Mouse (Mus musculus): ENCODE data around the gene Tmem108. TPM values are rescaled to one million over a fixed set of nuclear protein-coding genes. Genes with fewer than 3 reads are reported as not detected.

Tmem108 gene
- polyA plus RNA-seq, 1 experiment from 2014 or later: 13.3 TPM

DNA sequence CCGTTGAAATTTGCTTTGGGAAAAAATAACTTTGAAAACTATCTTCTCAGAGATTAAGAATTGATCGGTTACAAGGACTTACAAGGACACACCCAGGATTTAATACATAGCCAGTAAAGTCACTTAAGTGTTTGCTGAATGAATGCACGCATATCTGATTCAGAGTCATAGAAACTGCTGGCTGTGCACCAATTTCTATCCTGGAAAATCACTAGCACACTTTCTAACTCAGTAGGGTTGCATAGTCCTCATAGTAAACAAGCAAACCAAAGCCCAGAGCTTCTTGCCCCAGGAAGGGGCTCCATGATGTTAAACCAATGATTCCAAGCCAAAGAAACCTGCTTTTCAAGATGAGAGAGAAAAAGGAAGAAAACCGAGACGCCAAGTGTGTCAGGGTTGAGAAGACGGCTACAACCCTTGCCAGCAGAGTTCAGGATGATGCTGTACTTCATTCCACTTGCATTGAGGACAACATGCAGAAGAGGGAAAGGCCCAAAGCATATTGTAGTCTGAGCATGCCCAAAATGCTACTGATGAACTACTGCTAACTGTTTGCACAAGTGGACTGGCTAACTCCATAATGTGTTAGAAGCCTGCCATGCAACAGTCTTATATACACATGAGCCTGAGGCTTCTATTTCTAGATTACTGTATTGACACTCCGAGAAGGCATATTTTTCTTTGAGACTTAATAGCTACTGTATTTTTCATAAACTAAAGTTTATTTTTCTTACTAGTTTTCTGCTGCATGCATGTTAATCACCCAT, 167.0 kb downstream of the Tmem108 start:
- ATAC-seq (ENCODE audit: borderline replicate concordance, extremely low read depth, low FRiP score, low TSS enrichment): no peak

DNA sequence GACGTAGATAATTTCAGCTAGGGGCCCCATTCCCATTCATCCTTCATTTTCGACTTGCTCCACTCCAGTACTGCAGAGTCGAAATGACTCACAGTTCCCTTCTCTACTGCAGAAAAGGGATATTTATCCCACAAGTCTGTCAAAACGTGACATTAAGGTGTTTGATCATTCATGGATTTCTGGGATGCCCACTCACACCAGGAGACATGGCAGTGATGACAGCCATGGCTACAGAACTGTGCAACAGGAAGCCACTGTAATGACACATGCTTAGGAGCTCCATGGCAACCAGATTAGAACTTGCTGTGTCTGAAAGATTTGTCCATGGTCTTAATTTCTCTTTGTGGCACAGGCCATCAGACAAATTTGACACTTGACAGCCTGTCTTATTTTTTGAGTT, 168.6 kb downstream of the Tmem108 start:
- Histone ChIP-seq H3K27me3 (no peaks in the 10 kb centered on the region), H3K36me3 (no peaks in the 10 kb centered on the region), H3K4me1 (no peaks in the 10 kb centered on the region), H3K9ac (no peak overlapping the region), H3K4me3 (no peak overlapping the region), H3K9me3 (no peaks in the 10 kb centered on the region), H3K27ac (no peak overlapping the region), H3K4me2 (no peak overlapping the region)
- WGBS: 55% methylated on average over 4 of the region's 4 CpGs
- ATAC-seq (ENCODE audit: borderline replicate concordance, extremely low read depth, low FRiP score, low TSS enrichment): no peak

More for the DNA sequence above, 167.0 kb downstream of the Tmem108 start:
- H3K36me3 ChIP-seq: no peaks in the 10 kb centered on the region
- no peak overlapping the region for H3K4me2 ChIP-seq
- H3K9ac ChIP-seq: no peak overlapping the region
- 78% methylated on average over 7 of the region's 7 CpGs for WGBS
- H3K4me3 ChIP-seq: no peak overlapping the region
- no peaks in the 10 kb centered on the region for H3K27me3 ChIP-seq
- H3K4me1 ChIP-seq: no peaks in the 10 kb centered on the region
- H3K9me3 ChIP-seq: no peaks in the 10 kb centered on the region
- no peak overlapping the region for H3K27ac ChIP-seq

DNA sequence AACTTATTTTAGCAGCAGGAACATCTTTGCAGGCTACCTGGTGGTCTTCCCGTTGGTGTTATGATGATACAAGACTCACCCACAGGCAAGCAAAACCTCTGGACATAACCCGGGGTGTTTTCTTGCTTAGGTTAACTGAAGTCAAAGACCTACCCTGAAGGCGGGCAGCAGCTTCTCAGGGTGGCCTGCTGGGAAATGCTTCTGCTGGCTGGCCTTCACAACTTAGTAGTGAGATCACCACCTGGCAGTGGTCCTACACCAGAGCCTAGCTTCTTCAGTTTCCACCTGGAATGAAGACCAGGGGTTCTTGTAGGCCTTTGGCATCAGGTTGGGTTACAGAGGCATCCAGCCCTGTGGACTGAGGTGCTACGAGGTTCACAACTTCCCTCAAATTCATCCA, 169.7 kb downstream of the Tmem108 start:
- Histone ChIP-seq H3K27me3 (no peaks in the 10 kb centered on the region), H3K4me2 (no peak overlapping the region), H3K27ac (no peak overlapping the region), H3K9ac (no peak overlapping the region), H3K4me1 (no peaks in the 10 kb centered on the region), H3K4me3 (no peak overlapping the region), H3K9me3 (no peaks in the 10 kb centered on the region), H3K36me3 (no peaks in the 10 kb centered on the region)
- no peak for ATAC-seq (ENCODE audit: borderline replicate concordance, extremely low read depth, low FRiP score, low TSS enrichment)
- WGBS: 82% methylated on average over 4 of the region's 4 CpGs

DNA sequence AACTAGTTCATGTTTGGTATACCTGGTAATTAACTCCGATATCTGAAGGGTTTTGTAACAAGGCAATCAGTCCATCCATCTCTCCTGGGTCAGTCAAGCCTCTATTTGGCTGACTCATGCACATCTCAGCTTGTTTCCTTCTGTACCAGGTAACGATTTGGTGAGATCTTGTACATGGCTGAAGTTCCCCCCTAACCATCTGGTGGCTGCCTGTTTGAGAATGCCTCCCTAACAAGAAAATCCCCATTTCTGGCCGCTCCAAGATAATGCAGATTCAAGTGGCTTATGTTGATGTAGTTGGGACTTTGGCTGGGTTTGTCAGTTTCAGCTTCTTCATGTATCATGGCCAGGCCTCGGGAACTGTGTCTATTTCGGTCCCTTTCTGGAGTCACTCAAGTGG, 170.8 kb downstream of the Tmem108 start:
- H3K9me3 ChIP-seq: no peaks in the 10 kb centered on the region
- 88% methylated on average over 5 of the region's 5 CpGs for WGBS
- no peak overlapping the region for H3K4me3 ChIP-seq
- H3K4me2 ChIP-seq: no peak overlapping the region
- ATAC-seq (ENCODE audit: borderline replicate concordance, extremely low read depth, low FRiP score, low TSS enrichment): no peak
- H3K27me3 ChIP-seq: no peaks in the 10 kb centered on the region
- no peaks in the 10 kb centered on the region for H3K4me1 ChIP-seq
- H3K27ac ChIP-seq: no peak overlapping the region
- no peak overlapping the region for H3K9ac ChIP-seq
- H3K36me3 ChIP-seq: no peaks in the 10 kb centered on the region

DNA sequence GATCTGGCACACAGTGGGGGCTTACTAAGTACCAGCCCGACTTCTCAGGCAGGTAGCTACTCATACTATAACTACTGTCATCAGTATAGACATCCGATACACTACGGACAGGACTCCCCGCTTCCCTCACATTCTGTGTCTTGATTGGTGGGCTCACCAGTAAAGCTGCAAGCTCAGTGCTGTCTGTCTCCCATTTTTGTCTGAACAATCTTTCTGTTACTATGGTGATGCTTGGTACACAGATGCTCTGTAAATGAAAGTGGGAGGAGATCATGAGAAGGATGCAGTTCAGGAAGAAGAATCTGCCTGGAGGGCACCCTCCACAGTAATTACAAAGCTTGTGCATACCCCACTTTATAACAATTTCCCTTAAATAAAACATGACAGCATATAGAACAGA, 176.8 kb downstream of the Tmem108 start:
- Histone ChIP-seq H3K4me3 (no peak overlapping the region), H3K9me3 (no peaks in the 10 kb centered on the region), H3K27me3 (no peaks in the 10 kb centered on the region), H3K4me2 (no peak overlapping the region), H3K9ac (no peak overlapping the region), H3K4me1 (no peaks in the 10 kb centered on the region), H3K36me3 (no peaks in the 10 kb centered on the region), H3K27ac (no peak overlapping the region)
- WGBS: 88% methylated on average over 4 of the region's 4 CpGs
- ATAC-seq (ENCODE audit: borderline replicate concordance, extremely low read depth, low FRiP score, low TSS enrichment): no peak

DNA sequence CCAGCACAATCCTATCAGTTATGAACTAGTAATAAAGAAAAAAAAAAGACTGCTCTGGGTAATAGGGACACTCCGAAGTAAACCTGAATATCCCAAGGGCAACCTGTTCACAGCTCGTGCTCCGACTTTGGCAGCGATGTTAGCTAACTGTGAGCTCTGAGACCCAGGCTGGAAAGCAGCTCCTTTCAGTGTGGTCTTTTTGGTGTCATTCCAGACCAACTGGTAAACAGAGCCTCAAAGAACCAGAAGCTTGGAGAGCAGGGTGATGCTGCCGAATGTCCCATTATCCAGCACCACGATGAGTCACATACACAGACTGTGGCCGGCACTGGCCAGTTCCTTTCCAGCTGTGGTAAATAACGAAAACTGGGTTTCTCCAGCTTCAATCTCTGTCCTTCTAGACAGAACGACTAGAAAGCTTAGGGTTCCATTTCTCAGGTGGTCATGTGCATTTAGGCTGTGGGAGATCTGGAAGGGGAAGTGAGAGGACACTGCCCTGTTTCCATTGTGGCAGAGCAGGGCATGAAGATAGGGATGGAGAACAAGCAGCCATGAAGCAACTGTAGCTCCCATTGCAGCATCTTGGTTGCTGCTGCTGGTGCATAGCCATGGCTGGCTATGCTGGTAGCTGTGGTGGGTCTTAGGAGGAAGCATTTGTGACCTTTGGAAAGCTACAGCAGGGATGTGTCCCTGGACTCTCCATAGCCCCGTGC, 179.2 kb downstream of the Tmem108 start:
- H3K9ac ChIP-seq: no peak overlapping the region
- no peaks in the 10 kb centered on the region for H3K36me3 ChIP-seq
- 84% methylated on average over 10 of the region's 10 CpGs for WGBS
- H3K4me2 ChIP-seq: no peak overlapping the region
- H3K4me1 ChIP-seq: no peaks in the 10 kb centered on the region
- no peaks in the 10 kb centered on the region for H3K9me3 ChIP-seq
- H3K27ac ChIP-seq: no peak overlapping the region
- no peaks in the 10 kb centered on the region for H3K27me3 ChIP-seq
- no peak overlapping the region for H3K4me3 ChIP-seq
- no peak for ATAC-seq (ENCODE audit: borderline replicate concordance, extremely low read depth, low FRiP score, low TSS enrichment)

DNA sequence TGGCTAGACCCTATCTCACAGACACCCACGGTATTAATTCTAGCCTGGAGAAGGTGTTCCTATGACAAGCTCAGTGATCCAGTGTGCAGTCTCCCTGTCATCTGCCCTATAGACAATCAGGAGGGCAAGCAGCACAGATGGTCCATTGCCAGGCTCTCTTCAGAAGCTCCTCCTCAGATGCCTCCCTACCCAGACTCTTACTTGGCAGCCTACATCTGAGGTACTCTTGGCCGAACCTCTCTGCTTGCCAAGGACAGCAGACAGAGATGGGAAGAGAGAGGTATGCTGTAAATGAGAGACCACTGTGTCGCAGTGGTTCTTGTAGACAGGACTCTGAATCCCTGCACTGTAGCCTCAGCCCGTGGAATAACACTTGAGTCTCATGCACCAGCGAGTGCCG, 181.0 kb downstream of the Tmem108 start:
- 88% methylated on average over 6 of the region's 6 CpGs for WGBS
- H3K27me3 ChIP-seq: no peaks in the 10 kb centered on the region
- no peak for ATAC-seq (ENCODE audit: borderline replicate concordance, extremely low read depth, low FRiP score, low TSS enrichment)
- no peak overlapping the region for H3K4me2 ChIP-seq
- no peak overlapping the region for H3K9ac ChIP-seq
- no peak overlapping the region for H3K27ac ChIP-seq
- H3K4me3 ChIP-seq: no peak overlapping the region
- H3K36me3 ChIP-seq: no peaks in the 10 kb centered on the region
- H3K9me3 ChIP-seq: no peaks in the 10 kb centered on the region
- H3K4me1 ChIP-seq: no peaks in the 10 kb centered on the region

DNA sequence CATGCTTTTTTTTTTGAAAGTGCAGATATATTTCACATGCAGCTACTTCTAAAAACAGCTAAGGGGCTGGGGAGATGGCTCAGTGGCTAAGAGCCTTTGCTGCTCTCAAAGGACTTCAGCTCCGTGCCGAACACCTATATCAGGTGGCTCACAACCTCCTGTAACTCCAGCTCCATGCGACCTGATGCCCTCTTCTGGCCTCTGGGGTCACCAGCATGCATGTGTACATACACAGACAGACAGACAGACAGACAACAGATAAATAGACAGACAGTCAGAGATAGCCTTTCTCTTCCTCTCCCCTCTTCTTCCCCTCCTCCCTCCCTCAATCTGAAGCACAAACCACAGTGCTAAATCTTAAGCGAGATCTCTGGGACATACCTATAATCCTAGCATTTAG, 181.5 kb downstream of the Tmem108 start:
- no peaks in the 10 kb centered on the region for H3K4me1 ChIP-seq
- no peak overlapping the region for H3K27ac ChIP-seq
- ATAC-seq (ENCODE audit: borderline replicate concordance, extremely low read depth, low FRiP score, low TSS enrichment): no peak
- no peak overlapping the region for H3K9ac ChIP-seq
- 89% methylated on average over 4 of the region's 4 CpGs for WGBS
- no peaks in the 10 kb centered on the region for H3K27me3 ChIP-seq
- no peaks in the 10 kb centered on the region for H3K9me3 ChIP-seq
- H3K4me2 ChIP-seq: no peak overlapping the region
- H3K4me3 ChIP-seq: no peak overlapping the region
- H3K36me3 ChIP-seq: no peaks in the 10 kb centered on the region

DNA sequence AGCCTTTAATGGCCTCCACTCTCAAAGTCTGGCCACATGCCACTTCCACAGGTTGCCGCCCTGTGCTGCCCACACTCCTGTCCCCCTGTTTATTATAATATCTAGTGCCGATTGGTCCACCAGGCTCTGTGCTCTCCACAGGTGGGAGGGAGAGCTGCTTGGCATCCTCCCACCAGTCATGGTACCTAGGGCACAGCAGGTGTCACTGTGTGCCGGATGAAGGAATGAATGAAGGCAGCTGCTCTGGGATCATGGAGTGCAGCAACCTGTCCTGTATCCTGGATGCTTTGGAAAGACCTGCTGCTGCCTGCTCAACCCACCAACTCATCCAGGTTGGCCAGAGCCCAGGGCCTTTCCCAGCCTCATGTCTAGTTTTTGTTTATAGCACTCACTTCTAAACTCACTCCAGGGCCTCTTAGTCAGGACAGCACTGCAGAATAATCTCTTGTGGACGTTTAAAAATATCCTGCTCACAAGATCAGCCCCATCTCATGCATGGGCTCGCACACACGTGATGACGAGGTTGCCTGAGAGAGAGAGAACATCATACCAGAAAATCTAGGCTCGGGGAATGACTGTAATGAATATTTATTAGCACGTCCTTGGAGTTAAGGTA, 182.1 kb downstream of the Tmem108 start:
- no peak overlapping the region for H3K27ac ChIP-seq
- no peak overlapping the region for H3K9ac ChIP-seq
- 79% methylated on average over 9 of the region's 9 CpGs for WGBS
- H3K36me3 ChIP-seq: no peaks in the 10 kb centered on the region
- no peak for ATAC-seq (ENCODE audit: borderline replicate concordance, extremely low read depth, low FRiP score, low TSS enrichment)
- no peak overlapping the region for H3K4me3 ChIP-seq
- H3K27me3 ChIP-seq: no peaks in the 10 kb centered on the region
- H3K4me1 ChIP-seq: no peaks in the 10 kb centered on the region
- H3K4me2 ChIP-seq: no peak overlapping the region
- H3K9me3 ChIP-seq: no peaks in the 10 kb centered on the region

DNA sequence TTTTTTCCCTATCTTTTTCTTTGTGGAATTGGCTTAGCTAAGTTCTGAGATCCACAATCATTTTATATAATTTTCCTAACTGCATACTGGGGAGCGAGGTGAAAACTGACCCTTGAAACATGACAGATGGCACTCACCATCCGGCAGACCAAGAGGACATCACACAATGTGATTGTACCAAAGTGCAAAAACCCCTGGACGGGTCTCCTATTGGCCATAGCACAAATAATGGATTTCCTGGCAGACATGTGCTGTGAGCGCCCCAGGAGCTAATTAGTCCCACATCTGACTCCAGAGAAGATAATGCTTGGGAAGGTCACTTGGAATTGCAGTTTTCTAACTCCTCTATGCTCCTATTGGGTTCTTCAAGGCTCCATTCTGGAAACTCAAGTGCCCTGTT, 183.9 kb downstream of the Tmem108 start:
- no peaks in the 10 kb centered on the region for H3K4me1 ChIP-seq
- ATAC-seq (ENCODE audit: borderline replicate concordance, extremely low read depth, low FRiP score, low TSS enrichment): no peak

DNA sequence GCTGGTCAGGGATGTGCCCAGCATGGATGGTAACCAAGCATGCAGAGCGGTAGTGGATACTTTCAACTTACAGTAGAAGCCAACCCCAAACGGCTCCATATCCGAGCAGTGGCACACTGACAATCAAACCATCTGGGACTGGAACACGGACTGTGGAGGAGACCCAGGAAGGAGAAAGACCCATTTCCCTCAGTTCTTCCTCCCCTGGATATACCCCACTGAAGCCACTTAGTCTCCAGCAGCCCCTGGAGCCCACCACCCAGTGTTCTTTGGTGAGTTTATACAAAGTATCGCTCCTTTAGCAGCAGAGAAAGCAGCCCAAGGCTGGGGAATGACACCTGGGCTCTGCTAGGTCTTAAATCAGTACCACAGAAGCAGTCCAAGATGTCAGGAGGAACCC, 184.5 kb downstream of the Tmem108 start:
- no peaks in the 10 kb centered on the region for H3K9me3 ChIP-seq
- no peak overlapping the region for H3K4me2 ChIP-seq
- no peaks in the 10 kb centered on the region for H3K36me3 ChIP-seq
- H3K27ac ChIP-seq: no peak overlapping the region
- no peak overlapping the region for H3K4me3 ChIP-seq
- no peak for ATAC-seq (ENCODE audit: borderline replicate concordance, extremely low read depth, low FRiP score, low TSS enrichment)
- 85% methylated on average over 5 of the region's 5 CpGs for WGBS
- no peak overlapping the region for H3K9ac ChIP-seq
- no peaks in the 10 kb centered on the region for H3K4me1 ChIP-seq
- no peaks in the 10 kb centered on the region for H3K27me3 ChIP-seq

More for the DNA sequence above, 183.9 kb downstream of the Tmem108 start:
- Histone ChIP-seq H3K9ac (no peak overlapping the region), H3K27me3 (no peaks in the 10 kb centered on the region), H3K4me2 (no peak overlapping the region), H3K36me3 (no peaks in the 10 kb centered on the region), H3K4me3 (no peak overlapping the region), H3K9me3 (no peaks in the 10 kb centered on the region), H3K27ac (no peak overlapping the region)
- WGBS: 71% methylated on average over 4 of the region's 4 CpGs

DNA sequence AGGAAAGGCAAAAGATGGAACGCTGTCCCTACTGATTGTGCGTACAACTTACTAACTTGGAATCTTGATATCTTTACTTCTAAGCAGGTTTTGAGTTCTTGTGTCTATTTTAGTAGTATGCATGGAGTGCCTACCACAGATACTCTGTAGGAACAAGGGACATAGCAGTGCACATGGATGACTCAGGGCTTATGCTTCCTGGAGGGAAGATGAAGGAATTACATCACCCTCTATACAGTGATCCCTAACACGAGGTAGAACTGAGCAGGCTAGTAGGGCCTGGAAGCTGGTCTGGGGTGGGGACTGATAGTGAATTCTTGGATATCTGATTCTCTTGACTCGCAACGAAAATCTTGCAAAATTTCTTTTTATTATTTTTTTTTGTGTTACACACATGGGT, 185.7 kb downstream of the Tmem108 start:
- ATAC-seq (ENCODE audit: borderline replicate concordance, extremely low read depth, low FRiP score, low TSS enrichment): no peak
- Histone ChIP-seq H3K4me3 (no peak overlapping the region), H3K9me3 (no peaks in the 10 kb centered on the region), H3K9ac (no peak overlapping the region), H3K36me3 (no peaks in the 10 kb centered on the region), H3K4me2 (no peak overlapping the region), H3K4me1 (no peaks in the 10 kb centered on the region), H3K27me3 (no peaks in the 10 kb centered on the region), H3K27ac (no peak overlapping the region)
- 95% methylated on average over 5 of the region's 5 CpGs for WGBS
